Mouse (Mus musculus) embryonic stem cell, embryonic (primary cell): ENCODE data around the gene Prmt2.

Experiments
- CTCF ChIA-PET, 4 experiments: fragments of 300-600 bp in 2 of 4; fragments of 350-600 bp in 2 of 4; sonication (Branson Sonifier 250); formaldehyde crosslinking; loops; one replicate each; lab custom pipeline; 2022; ENCODE audit warnings: inconsistent platforms in 2 of 4; lab: Charles Lee
- POLR2A ChIA-PET, 4 experiments: fragments of 300-600 bp in 2 of 4; fragments of 350-600 bp in 2 of 4; sonication (Branson Sonifier 250); formaldehyde crosslinking; loops; one replicate each; lab custom pipeline; 2022; ENCODE audit warnings: antibody characterized with exemption in 4 of 4, inconsistent platforms in 1 of 4; lab: Charles Lee

Prmt2 gene

GRCm38 (mm10) chr10:76247960-76248646, 10.4 kb upstream of the Prmt2 start:
- ChIA-PET CTCF (interaction anchor here in 3 of 4 experiments (0.6 to 0.7 kb wide), 4 partner anchors 15 to 1679 kb away, joined by 3 to 5 read pairs (median 4); no protein-coding TSS in a partner anchor), POLR2A (interaction anchor here in 2 of 4 experiments (0.6 kb wide), 2 partner anchors 13 to 684 kb away, joined by 3 read pairs; no protein-coding TSS in a partner anchor)

GRCm38 (mm10) chr10:76246601-76247000, 8.9 kb upstream of the Prmt2 start:
- POLR2A ChIA-PET = interaction anchor here in 1 of 4 experiments (1.1 kb wide), 1 partner anchor 9 kb away, joined by 5 read pairs; the partner anchor contains the start of gene Prmt2
- CTCF ChIA-PET = interaction anchor here in 2 of 4 experiments (0.6 to 0.7 kb wide), 3 partner anchors 129 to 402 kb away, joined by 3 to 5 read pairs (median 5); no protein-coding TSS in a partner anchor

GRCm38 (mm10) chr10:76245106-76245505, 7.4 kb upstream of the Prmt2 start:
- CTCF ChIA-PET = interaction anchor here in 2 of 4 experiments (0.5 to 0.6 kb wide), 3 partner anchors 37 to 950 kb away, joined by 3 to 6 read pairs (median 3); no protein-coding TSS in a partner anchor

GRCm38 (mm10) chr10:76239401-76239800, 1.7 kb upstream of the Prmt2 start:
- CTCF ChIA-PET = no interaction called here
- POLR2A ChIA-PET = no interaction called here

More at GRCm38 (mm10) chr10:76245106-76245505, 7.4 kb upstream of the Prmt2 start:
- POLR2A ChIA-PET = interaction anchor here in 1 of 4 experiments (0.7 kb wide), 1 partner anchor 26 kb away, joined by 4 read pairs; no protein-coding TSS in a partner anchor

- ChIA-PET POLR2A (interaction anchor here in 1 of 4 experiments (0.5 kb wide), 1 partner anchor 717 kb away, joined by 3 read pairs; no protein-coding TSS in a partner anchor), CTCF (no interaction called here)
These were observed 8.0 kb downstream of the Prmt2 start for GRCm38 (mm10) chr10:76229627-76230026.

- POLR2A ChIA-PET = no interaction called here
- CTCF ChIA-PET = interaction anchor here in 3 of 4 experiments (0.6 to 1.4 kb wide), 3 partner anchors 24 to 507 kb away, joined by 3 to 4 read pairs (median 3); no protein-coding TSS in a partner anchor
These were observed 11.7 kb downstream of the Prmt2 start for GRCm38 (mm10) chr10:76225944-76226343.

- CTCF ChIA-PET = interaction anchor here in 2 of 4 experiments (0.7 to 1.7 kb wide), 3 partner anchors 16 to 100 kb away, joined by 4 to 5 read pairs (median 4); no protein-coding TSS in a partner anchor
- POLR2A ChIA-PET = interaction anchor here in 2 of 4 experiments (0.5 to 1.0 kb wide), 2 partner anchors 19 to 27 kb away, joined by 3 to 4 read pairs; partner anchors contain the start of gene Prmt2 (in 1 of the 2)
These were observed 19.4 kb downstream of the Prmt2 start for GRCm38 (mm10) chr10:76218240-76218639.

GRCm38 (mm10) chr10:76217056-76217455, 20.6 kb downstream of the Prmt2 start:
- CTCF ChIA-PET = interaction anchor here in 1 of 4 experiments (1.7 kb wide), 1 partner anchor 99 kb away, joined by 5 read pairs; no protein-coding TSS in a partner anchor
- POLR2A ChIA-PET = no interaction called here

GRCm38 (mm10) chr10:76214161-76214560, 23.5 kb downstream of the Prmt2 start:
- POLR2A ChIA-PET = no interaction called here
- CTCF ChIA-PET = interaction anchor here in 2 of 4 experiments (1.2 to 1.7 kb wide), 2 partner anchors 12 kb away, joined by 3 to 4 read pairs; no protein-coding TSS in a partner anchor

- ChIA-PET POLR2A (no interaction called here), CTCF (no interaction called here)
These were observed 25.5 kb downstream of the Prmt2 start for GRCm38 (mm10) chr10:76212121-76212520.

- POLR2A ChIA-PET = no interaction called here
- CTCF ChIA-PET = no interaction called here
These were observed 26.9 kb downstream of the Prmt2 start for GRCm38 (mm10) chr10:76210806-76211205.

GRCm38 (mm10) chr10:76209241-76209640, 28.4 kb downstream of the Prmt2 start:
- CTCF ChIA-PET = interaction anchor here in 1 of 4 experiments (0.6 kb wide), 1 partner anchor 9 kb away, joined by 6 read pairs; no protein-coding TSS in a partner anchor
- POLR2A ChIA-PET = no interaction called here

GRCm38 (mm10) chr10:76207262-76207796, 30.3 kb downstream of the Prmt2 start:
- ChIA-PET CTCF (no interaction called here), POLR2A (interaction anchor here in 1 of 4 experiments (0.6 kb wide), 1 partner anchor 367 kb away, joined by 4 read pairs; no protein-coding TSS in a partner anchor)

GRCm38 (mm10) chr10:76203798-76204283, 33.8 kb downstream of the Prmt2 start:
- POLR2A ChIA-PET = no interaction called here
- CTCF ChIA-PET = interaction anchor here in 1 of 4 experiments (0.6 kb wide), 1 partner anchor 268 kb away, joined by 5 read pairs; no protein-coding TSS in a partner anchor

- ChIA-PET CTCF (interaction anchor here (0.6 to 3.5 kb wide), 58 partner anchors 9 to 1861 kb away, joined by 3 to 35 read pairs (median 3); partner anchors contain the start of gene Prmt2 (in 2 of the 4)), POLR2A (no interaction called here)
These were observed 35.7 kb downstream of the Prmt2 start for GRCm38 (mm10) chr10:76201978-76202377.

- ChIA-PET POLR2A (no interaction called here), CTCF (interaction anchor here (0.6 to 3.5 kb wide), 52 partner anchors 8 to 398 kb away, joined by 3 to 35 read pairs (median 3); partner anchors contain the start of gene Prmt2 (in 2 of the 4))
These were observed 36.2 kb downstream of the Prmt2 start for GRCm38 (mm10) chr10:76201416-76201815.

GRCm38 (mm10) chr10:76188010-76188409, 49.7 kb downstream of the Prmt2 start:
- ChIA-PET CTCF (interaction anchor here (0.6 to 1.6 kb wide), 5 partner anchors 14 to 92 kb away, joined by 3 to 6 read pairs (median 4); no protein-coding TSS in a partner anchor), POLR2A (interaction anchor here in 2 of 4 experiments (0.6 to 1.4 kb wide), 2 partner anchors 156 to 540 kb away, joined by 3 to 4 read pairs; no protein-coding TSS in a partner anchor)

GRCm38 (mm10) chr10:76185216-76185615, 52.4 kb downstream of the Prmt2 start:
- POLR2A ChIA-PET = interaction anchor here in 2 of 4 experiments (0.6 kb wide), 2 partner anchors 13 to 20 kb away, joined by 3 to 4 read pairs; no protein-coding TSS in a partner anchor
- CTCF ChIA-PET = interaction anchor here in 3 of 4 experiments (0.6 to 1.5 kb wide), 4 partner anchors 17 to 178 kb away, joined by 3 to 5 read pairs (median 4); no protein-coding TSS in a partner anchor
